Mouse (Mus musculus): ENCODE data around the gene Mrpl46.

Mrpl46 gene

GRCm38 (mm10) chr7:78767929-78768531 lies 15.3 kb downstream of the Mrpl46 start:
- no peak for DNase-seq (ENCODE audit: low spot score in 2 of 2)

- DNase-seq (ENCODE audit: low spot score in 2 of 2) = peak; percentile 89 to 95
Measured at GRCm38 (mm10) chr7:78766019-78766683, 17.2 kb downstream of the Mrpl46 start.

- no peak for DNase-seq (ENCODE audit: low spot score in 2 of 2)
Measured at GRCm38 (mm10) chr7:78765215-78765631, 18.1 kb downstream of the Mrpl46 start.

- DNase-seq (ENCODE audit: low spot score in 2 of 2) = no peak
Measured at GRCm38 (mm10) chr7:78763801-78764200, 19.5 kb downstream of the Mrpl46 start.

- no peak for DNase-seq (ENCODE audit: low spot score in 2 of 2)
Measured at GRCm38 (mm10) chr7:78754458-78755000, 28.8 kb downstream of the Mrpl46 start.

GRCm38 (mm10) chr7:78753752-78754457 lies 29.4 kb downstream of the Mrpl46 start:
- no peak for DNase-seq (ENCODE audit: low spot score in 2 of 2)

- DNase-seq (ENCODE audit: low spot score in 2 of 2) = no peak
Measured at GRCm38 (mm10) chr7:78752961-78753360, 30.4 kb downstream of the Mrpl46 start.

GRCm38 (mm10) chr7:78743731-78744385 lies 39.5 kb downstream of the Mrpl46 start:
- DNase-seq (ENCODE audit: low spot score in 2 of 2) = no peak

- no peak for DNase-seq (ENCODE audit: low spot score in 2 of 2)
Measured at GRCm38 (mm10) chr7:78739351-78740000, 43.9 kb downstream of the Mrpl46 start.

GRCm38 (mm10) chr7:78737614-78738210 lies 45.6 kb downstream of the Mrpl46 start, which contains the start of gene Ntrk3:
Gene Ntrk3, minus strand, starts transcription at chr7:78738012.
- no peak for DNase-seq (ENCODE audit: low spot score in 2 of 2)

GRCm38 (mm10) chr7:78737196-78737595 lies 46.1 kb downstream of the Mrpl46 start:
- no peak for DNase-seq (ENCODE audit: low spot score in 2 of 2)

GRCm38 (mm10) chr7:78731391-78731790 lies 51.9 kb downstream of the Mrpl46 start:
- DNase-seq (ENCODE audit: low spot score in 2 of 2) = peak; percentile 46 to 74

Data from frontal cortex, postnatal 36 days (tissue).